Mouse (Mus musculus) heart, adult 11 months (tissue): ENCODE data around the gene Aqp9.

ENCODE experiments used
- DNase-seq: peaks from one replicate; pipeline ENCODE4 v3.0.0; 2022

Gene Aqp9

DNA sequence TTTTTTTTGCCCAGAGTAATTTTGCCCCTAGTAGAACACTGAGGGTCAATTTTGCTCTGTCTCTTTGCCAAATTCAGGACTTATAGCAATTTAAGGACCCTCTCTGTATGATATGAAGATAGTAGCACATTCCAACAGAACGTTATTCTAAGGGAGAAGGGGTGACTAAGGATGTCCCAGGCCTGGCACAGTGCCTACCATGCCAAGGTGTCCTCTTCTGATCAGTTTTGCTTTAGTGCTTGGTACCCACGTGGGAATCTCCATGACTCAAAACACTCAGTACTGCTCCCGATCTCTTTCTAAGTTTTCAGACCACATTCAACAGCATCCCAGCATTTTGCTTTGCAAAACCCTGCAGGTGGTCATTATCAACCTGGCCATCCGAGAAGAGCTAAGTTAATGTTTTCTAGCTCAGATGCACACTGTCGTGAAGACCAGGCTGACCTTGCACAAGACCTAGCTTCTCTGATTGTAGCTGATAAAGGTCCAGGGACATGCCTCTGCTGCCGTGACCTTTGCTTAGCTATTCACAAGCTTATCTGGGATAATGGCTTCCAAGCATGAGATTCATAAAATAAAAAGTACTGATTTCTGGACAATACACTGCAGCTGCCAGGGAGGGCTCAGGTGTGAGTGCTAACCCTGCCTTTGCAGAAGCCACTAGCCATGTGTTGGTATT, 31.1 kb downstream of the Aqp9 start:
- DNase-seq: peak; percentile 61

DNA sequence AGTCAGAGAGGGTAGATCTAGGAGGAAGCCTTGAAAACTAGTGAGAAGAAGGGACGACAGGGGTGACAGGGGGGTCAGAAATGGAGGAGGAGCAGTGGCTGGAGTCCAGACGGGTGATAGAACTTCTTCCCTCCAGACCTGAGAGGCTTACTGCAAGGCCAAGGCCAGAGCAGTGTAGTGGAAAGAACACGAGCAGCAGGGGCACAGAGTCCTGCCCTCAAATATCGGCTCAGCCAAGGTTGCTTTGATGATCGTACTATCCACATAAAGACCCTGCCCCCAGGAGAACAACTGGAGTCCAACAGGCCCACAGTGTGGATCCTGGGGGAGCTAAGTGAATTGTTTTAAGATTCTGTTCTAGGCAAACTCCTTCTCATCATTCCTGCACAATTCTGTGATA, 33.4 kb downstream of the Aqp9 start:
- DNase-seq: peak; percentile 66

DNA sequence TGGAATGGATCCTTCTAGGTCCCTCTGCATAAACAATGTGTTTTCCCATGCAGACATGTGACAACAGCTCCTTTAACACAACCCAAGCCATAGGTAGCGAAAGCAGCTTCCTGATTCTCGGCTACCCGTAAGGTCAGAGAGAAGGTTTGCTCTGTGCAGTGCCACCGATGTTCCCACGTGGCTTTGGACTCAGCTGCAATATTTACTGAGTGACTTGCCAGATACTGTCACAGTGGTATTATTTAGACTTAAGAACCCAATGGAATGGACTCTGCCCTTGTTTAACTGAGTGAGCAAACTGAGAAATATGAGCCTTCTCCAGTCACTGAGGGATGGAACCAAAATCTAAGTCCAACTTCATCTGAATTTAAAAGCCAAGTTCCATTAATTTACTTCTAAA, 35.3 kb downstream of the Aqp9 start:
- DNase-seq: no peak

DNA sequence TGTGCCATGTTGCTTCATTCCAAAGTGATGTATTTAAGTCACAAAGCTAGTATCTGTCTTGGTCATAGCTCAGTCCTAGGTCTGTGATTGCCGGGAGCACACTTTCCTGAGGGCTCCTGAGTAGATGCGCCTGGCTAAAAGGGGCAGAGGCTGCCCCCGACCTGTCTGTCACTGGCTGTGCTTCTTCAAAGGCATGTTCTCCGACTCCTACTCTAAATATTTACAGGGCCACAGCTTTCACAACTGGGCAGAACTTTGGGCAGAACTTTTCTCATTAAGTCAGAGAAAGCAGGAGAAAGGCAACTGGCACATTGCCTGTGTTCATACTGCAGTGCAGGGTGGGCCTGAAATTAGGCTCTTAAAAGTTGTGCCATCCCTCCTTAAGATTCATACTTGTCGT, 36.7 kb downstream of the Aqp9 start:
- DNase-seq: peak; percentile 65

DNA sequence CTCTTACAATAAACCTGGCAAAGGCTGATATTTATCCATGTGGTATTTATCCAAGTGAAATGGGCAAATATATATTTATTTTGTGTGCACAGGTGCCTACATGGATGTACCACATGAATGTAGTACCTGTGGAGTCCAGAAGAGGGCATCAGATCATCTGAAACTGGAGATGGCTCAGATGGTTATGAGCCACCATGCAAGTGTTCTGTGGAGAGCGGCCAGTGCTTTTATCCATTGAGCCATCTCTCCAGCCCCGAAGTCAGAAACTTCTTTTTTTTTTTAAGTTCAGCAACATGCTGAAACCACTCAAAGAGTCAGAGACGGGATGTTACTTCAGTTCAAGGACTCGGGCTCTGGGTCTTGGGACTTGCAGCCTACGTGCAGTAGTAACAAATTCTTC, 39.6 kb downstream of the Aqp9 start:
- peak; percentile 77 for DNase-seq

DNA sequence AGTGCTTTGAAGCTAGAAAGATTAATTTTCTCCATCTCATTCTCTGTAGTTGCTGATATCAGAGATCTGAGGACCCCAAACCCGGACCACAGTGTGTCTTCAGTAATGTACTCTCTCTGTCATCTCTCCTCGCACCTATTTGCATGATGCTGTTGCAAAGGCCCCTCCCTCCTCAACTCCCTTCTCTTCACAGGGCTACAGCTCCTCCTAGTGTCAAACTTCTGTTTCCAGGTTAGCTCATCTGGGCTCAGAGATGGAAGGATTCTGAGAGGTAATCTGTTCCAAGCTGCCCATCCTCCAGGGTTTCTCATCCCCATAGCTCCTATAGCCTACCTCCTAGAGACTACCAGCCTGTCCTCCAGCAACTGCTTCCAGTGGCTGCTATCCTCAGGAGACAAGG, 42.3 kb downstream of the Aqp9 start:
- peak; percentile 61 for DNase-seq

DNA sequence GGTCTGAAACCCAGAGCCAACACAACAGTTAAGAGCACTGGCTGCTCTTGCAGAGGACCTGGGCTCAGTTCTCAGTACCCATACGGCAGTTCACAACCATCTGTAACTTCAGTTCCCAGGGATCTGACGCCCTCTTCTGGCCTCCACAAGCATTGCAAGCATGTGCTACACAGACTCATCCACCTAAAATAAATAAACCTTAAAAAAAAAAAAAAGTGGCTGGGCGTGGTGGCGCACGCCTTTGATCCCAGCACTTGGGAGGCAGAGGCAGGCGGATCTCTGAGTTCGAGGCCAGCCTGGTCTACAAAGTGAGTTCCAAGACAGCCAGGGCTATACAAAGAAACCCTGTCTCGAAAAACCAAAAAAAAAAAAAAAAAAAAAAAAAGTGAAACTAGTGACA, 45.4 kb downstream of the Aqp9 start:
- peak; percentile 6 for DNase-seq

DNA sequence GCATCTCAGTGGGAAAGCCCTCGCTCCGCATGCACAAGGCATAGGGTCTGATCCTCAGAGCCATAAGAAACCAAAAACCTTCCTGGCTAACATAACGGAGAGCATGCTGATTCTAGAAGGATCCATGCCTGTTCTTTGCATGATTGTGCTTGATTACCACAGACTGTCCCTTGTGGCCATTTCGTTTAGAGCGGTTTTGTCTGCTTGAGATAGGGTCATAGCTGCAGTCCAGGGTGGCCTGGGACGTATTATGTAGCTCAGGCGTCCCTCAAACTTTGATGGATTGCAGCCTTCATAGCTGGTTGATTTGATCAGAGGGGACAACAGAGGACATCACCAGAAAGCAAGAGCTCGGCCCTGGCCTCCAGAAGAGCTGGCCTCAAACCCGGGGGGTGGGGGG, 47.6 kb downstream of the Aqp9 start:
- DNase-seq: no peak

DNA sequence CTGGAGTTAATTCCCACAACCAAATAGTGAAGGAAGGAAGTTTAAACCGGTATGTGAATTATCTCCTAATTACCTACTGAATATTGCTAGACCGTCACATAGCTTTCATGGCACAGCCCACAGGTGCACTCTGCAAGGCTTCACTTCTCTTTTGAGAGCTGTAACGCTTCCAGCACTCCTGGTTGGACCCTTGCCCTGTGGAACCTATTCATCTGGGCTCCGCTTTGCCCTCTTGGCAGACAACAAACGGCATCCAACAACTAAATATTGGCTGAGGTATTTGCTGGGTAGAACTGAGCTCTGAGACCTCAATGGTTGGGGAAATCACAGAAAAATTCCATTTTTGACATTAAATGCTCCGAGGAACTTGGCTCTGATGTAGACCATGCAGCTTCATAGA, 55.3 kb downstream of the Aqp9 start:
- peak; percentile 72 for DNase-seq

DNA sequence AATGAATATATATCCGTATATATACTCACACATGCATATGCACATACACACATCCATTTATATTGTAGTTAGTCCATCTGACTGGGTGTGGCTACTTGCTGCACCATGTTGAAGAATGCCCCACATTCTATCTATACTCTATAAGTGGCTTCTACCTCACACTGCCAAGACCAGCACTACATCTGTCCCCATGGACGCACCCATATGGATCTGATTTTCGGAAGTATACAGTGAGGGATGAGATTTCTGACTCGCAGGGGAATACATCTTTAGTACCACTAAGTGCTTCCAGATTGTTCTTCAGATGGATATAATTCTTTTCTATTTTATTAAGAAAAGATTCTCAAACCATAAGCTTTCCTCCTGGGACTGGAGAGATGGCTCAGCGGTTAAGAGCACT, 65.0 kb downstream of the Aqp9 start:
- peak; percentile 5 for DNase-seq

DNA sequence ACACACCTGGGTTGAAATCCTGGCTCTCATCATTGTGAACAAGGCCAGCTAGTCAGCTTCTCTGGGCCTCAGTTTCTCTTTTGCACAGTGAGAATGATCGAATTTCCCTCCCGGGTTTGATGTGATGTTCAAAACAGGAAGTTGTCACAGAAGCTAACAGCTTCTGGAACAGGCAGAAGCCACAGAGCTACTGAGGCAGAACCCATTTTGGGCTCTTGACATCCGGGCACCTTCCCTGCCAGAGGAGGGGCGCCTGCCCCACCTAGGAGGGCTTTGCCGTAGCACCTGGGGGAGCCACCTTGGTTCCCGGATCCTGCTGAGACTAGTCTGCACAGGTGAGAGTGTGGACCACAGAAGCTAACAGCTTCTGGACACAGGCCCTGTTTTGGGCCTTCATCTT, 74.4 kb downstream of the Aqp9 start:
- DNase-seq: peak; percentile 77

DNA sequence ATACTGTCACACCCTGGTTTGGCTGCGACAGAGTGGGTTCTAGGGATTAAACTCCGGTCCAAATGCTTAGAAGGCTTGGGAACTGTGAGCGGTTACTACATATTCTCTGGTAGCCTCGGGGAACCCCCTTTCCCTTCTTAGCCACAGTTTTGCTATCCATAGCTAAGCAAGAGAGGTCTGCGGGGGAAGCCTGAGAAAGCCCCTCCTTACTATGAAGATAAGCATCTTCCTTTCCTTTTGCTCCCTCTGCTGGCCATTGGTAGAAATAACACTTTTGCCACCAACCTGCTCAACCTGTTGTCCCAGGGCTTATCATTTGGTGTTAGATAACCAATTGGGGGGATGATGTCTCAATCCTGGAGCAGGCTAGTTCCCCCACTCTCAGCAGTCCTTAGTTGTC, 76.4 kb downstream of the Aqp9 start:
- peak; percentile 83 for DNase-seq

DNA sequence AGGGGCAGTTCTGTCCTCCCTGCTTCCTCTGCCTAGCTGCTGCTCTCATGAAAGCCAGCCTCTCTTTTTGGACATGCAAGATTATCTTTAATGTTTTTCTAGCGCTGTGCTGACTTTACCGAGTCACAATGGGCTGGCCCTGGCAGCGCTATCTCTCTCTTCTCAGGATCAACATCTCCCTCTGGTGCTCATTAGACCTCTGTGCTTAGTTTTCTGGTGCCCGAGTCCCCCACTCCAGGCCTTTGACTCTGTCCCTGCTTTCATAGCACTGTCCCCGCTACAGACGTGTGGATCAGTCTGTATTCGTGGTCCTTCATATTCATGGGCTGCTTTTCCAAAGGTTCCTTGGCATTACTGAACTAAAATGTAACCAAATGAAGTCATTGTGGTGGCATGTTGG, 89.3 kb downstream of the Aqp9 start:
- peak; percentile 75 for DNase-seq

DNA sequence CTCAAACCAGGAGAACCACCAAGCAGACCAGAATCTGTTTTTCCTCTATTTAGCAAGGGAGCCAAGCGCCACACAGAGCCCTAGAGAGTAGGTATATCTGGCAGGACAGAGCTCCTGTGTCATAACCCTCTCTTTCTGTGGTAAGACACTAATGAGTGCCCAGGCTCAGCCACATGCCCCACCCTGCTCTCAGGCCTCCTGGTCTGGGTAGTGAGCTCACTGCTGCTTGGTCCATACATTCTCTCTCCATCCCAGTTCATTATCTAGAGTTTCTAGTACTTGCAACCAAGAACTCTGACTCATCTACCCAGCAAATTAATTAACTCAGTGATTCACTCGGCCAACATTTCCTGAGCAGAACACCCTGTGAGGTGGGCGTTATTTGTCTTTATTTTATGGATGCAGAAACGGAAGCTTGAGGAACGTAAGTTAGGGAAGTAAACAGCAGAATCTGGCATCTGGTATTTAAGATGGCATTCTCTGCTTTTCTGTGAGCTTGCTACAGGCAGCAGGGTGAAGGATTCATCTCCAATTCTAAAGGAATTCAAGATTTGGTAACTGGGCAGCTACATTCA, 91.1 kb downstream of the Aqp9 start:
- peak; percentile 52 for DNase-seq

DNA sequence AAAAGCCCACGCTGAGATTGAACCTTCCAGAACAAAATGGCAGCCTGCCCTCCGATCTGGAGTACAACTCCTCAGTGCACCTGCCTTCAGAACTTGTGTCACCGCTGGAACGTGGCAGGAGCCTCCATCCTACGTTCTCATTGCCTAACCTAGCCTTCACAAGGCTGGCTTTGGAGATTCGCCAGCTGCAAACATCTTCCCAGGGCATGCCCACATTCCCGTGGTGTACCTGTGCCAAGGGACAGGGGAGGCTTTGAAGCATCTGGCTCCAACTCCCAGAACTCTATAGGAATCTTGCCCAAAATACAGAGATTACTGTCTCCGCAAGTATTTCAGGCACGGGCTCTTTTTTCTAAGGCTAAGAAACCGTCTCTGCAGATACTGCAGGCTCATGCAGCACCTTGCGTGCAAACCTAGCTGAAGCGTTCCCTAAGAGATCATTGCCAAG, 92.3 kb downstream of the Aqp9 start:
- peak; percentile 88 for DNase-seq

DNA sequence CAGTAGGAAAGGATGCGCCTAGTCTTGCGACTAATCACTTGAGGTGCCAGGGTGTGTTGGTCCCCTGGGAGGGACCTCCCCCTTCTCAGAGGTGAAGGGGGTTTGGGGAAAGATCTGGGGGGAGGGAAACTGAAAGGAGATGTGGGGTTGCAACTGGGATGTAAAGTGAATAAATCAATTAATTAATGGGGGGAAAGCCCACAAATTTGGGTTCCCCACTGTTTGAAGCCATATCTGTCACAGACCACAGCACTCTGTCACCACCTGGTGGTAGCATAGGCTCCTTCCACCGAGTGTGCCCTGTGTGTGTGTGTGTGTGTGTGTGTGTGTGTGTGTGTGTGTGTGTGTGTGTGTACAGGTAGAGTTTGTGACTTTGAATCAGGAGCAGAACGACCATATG, 94.7 kb downstream of the Aqp9 start:
- DNase-seq: peak; percentile 87

DNA sequence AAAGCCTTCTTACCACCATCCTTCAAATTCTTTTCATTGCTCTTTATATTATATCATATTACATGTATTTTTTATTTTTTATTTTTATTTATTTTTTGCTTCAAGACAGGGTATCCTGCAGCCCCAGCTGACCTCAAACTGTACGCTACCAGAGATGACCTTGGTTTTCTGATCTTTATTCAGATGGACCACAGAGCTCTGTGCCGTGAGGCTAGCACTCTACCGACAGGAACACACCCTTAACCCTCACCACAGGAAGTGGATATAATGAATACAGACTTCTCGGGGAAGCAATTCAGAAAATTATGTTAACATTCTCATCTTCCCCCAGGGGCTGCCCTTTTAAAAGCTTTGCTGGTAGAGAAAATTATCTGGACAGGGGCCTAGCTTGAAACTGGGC, 95.4 kb downstream of the Aqp9 start:
- peak; percentile 60 for DNase-seq

DNA sequence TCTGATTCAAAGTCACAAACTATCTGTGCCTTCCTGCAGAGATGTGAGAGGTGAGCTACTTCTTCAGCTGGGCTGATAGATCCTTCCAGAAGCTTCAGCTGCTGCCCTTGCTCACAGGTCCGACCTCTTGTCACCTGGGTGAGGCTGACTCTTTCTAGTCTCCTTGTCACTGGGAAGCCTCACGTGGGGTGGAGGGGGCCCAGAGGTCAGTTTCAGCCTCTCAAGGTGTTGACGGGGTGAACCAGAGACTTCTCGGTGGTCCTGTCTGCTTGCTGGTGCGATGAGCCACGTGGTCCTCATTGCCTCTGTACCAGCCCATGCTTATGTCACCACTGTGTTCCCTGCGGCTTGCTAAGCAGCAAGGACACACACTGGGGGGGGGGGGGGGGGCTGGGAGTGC, 96.0 kb downstream of the Aqp9 start:
- peak; percentile 83 for DNase-seq

DNA sequence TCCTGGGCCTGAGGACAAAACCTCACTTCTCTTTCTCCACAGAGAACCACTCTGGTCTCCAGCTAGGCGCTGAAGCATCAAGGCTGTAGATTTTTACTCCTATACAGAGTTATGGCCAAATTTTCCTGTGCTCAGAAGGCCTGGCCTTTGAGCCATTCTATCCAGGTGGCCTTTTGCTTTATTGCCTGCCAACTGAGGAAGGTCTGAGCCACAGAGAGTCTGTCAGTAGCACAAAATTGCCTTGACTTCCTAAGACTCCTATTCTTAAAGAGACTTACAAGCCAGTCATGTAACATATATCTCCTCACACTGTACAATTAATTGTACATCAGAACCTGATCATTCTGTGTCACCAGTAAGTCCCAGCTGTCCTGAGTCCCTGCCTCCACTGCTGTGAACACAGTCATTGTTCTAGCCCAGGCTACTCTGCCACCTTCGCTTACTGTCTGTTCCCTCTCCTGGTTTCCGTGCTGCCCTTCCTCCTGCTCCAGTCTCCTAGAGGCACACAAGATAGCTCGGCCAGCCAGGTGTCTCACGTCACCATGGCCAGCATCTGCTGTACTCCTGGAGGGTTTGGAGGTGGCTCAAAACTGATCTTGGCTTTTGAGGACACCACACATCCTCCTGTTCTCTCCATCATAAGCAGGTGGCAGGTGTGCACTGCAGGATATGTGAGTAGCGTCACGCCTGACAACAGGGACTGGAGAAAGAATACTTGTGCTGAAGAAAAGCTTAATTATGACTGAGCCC, 96.7 kb downstream of the Aqp9 start:
- peak; percentile 79 for DNase-seq

DNA sequence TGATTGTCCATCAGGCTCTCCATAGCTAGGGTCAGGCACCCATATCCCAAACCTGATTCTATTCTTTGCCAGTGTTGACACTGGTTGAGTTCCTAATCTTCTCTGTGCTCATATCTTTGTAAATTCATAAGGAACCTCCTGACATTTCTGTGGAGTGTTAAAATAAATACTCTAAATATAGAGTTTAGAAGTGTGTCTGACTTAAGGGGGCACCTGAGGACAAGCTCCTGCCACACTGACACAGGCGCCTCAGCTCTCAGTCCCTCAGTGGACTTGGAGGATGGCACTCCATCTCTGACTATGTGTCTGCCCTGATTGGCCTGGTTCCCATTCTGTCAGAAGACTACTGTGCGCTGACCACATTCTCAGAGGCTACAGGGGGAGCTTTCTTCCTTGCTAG, 97.9 kb downstream of the Aqp9 start:
- DNase-seq: peak; percentile 93

DNA sequence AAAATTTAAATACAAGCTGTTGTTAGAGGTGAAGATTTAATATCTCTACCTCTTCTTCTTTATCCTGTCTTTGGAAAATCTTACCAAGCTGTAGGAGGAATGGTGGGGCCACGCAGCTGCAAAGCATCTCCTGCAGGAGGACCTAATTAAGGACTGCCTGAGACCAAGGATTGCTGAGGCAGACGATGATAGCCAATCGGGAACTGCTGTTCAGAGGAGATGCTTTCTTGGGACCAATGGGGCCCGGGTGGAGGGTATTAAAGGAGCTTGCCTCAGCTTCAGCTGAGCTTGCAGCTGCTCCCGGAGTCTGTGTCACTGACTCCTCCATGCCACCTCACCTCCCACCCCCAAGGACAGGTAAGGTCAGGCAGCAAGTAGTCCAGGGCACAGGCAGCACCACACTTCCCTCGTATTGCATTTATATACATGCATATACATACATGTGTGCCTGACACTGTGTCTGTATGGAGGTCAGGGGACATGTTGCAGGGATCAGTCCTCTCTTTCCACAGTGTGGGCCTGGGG, 99.6 kb downstream of the Aqp9 start:
- peak; percentile 76 for DNase-seq

DNA sequence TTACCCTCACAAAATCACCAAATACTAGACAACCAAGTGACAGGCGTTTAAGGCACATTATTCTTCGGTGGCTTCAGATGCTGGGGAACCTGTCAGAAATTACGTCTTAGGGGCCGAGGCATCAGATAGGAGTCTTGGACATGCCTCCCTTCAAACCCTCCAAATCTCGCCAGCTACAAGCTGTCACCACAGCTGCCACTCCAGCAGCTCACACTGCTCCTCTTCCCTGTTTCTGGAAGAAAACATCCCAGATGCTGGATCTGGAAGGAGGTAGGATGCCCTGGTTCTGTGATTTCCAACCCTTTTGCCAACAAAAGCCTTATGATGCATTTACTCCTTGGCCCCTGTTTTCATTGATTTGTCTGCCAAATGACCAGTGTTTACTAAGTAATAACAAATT, 101.3 kb downstream of the Aqp9 start:
- peak; percentile 45 for DNase-seq

DNA sequence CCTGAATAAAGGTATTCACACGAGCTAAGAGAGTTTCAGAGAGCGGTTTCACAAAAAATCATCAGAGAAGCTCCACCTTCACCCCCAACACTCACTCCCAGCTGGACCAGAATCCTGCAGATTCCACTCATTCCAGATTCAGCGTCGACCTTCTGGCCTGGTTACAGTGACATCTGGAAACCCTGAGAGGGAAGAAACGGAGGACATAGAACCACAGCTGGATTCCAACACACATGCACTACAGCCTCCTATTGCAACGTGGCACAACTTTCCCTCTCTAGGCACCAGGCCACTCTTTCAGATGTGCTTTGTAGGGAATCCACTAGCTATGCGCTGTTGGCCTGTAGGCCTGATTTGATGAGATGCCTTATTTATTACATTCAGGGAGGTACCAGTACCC, 102.0 kb downstream of the Aqp9 start:
- DNase-seq: peak; percentile 82

DNA sequence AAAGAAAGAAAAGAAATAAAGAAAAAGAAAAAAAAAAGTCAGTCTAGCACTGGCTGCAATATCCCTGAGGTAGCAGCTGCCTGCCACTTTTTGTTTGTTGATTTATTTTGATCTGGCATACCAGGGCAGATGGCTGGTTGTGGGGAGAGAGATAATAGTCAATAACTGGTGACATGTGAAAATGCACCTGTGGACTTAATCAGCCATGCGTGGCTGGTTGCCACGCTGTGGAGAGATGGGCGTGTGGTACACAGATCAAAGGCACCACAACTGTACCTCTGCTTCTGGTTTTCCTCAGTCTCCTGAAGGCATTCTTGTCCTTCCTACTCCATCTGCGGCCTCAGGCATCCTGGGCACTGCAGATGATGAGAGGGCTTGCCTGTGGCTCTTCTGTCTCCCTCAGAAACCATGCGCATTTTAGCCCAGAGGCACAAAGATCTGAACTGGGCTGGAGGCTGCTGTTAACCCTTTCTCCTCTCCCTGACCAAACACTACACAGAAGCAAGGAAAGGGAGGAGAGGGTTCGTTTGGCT, 103.1 kb downstream of the Aqp9 start:
- DNase-seq: peak; percentile 84
